Mouse (Mus musculus): ENCODE measurements around the gene Agxt. TPM values are rescaled to one million over a fixed set of nuclear protein-coding genes. Genes with fewer than 3 reads are reported as not detected.

Gene Agxt
- polyA plus RNA-seq, 1 experiment, result not detected

- Histone ChIP-seq H3K4me2 (ENCODE audit: low read depth) (peak overlapping the region; percentile 61), H3K4me3 (peak overlapping the region; percentile 5), H3K36me3 (ENCODE audit: control insufficient read depth, insufficient read depth) (no peaks in the 10 kb centered on the region), H3K27me3 (ENCODE audit: control insufficient read depth, insufficient read depth, insufficient read length) (peaks cover 45% of the 10 kb centered on the region), H3ac (ENCODE audit: control insufficient read depth, insufficient read length) (no peak overlapping the region), H3K79me2 (ENCODE audit: control insufficient read depth, insufficient read depth) (no peaks in the 10 kb centered on the region)
- TF ChIP-seq TCF12 (IDR thresholded peaks at IDR 0.05; ENCODE audit: insufficient read depth, poor library complexity, severe bottlenecking) (no peak), CEBPB (IDR thresholded peaks at IDR 0.05; ENCODE audit: insufficient read depth, poor library complexity, severe bottlenecking) (no peak), USF1 (IDR thresholded peaks at IDR 0.05; ENCODE audit: low read depth) (no peak), E2F4 (IDR thresholded peaks at IDR 0.05; ENCODE audit: insufficient read depth) (no peak), REST (IDR thresholded peaks at IDR 0.05; ENCODE audit: insufficient read depth, insufficient read length) (no peak), POLR2A (IDR thresholded peaks at IDR 0.05; ENCODE audit: insufficient read length, low read depth) (no peak), MYOD1 (IDR thresholded peaks at IDR 0.05; ENCODE audit: control insufficient read depth in 1 of 3, insufficient read length in 2 of 3, low read depth in 2 of 3) (peak in 2 of 3 experiments; percentile 43 to 44), SRF (IDR thresholded peaks at IDR 0.05; ENCODE audit: control insufficient read depth, insufficient read length, low read depth) (no peak), TCF3 (IDR thresholded peaks at IDR 0.05; ENCODE audit: insufficient read length, low read depth) (no peak), POLR2AphosphoS2 (IDR thresholded peaks at IDR 0.05; ENCODE audit: insufficient read length, low read depth) (no peak), MYOG (IDR thresholded peaks at IDR 0.05; ENCODE audit: control insufficient read depth in 1 of 3, insufficient read depth in 1 of 3, insufficient read length in 2 of 3, low read depth in 2 of 3) (peak in 1 of 3 experiments; percentile 21)
These were observed 34.2 kb upstream of the Agxt start for GRCm38 (mm10) chr1:93100576-93101491.

GRCm38 (mm10) chr1:93101571-93102061 is 33.4 kb upstream of the Agxt start, which contains the start of gene Kif1a:
Kif1a (minus strand) TSS chr1:93101951.
- Histone ChIP-seq H3K79me2 (ENCODE audit: control insufficient read depth, insufficient read depth) (no peaks in the 10 kb centered on the region), H3ac (ENCODE audit: control insufficient read depth, insufficient read length) (no peak within 1 kb of the TSS), H3K4me3 (peak within 1 kb of the TSS; percentile 5), H3K4me2 (ENCODE audit: low read depth) (peak within 1 kb of the TSS; percentile 61), H3K36me3 (ENCODE audit: control insufficient read depth, insufficient read depth) (no peaks in the 10 kb centered on the region), H3K27me3 (ENCODE audit: control insufficient read depth, insufficient read depth, insufficient read length) (peaks cover 45% of the 10 kb centered on the region)
- TF ChIP-seq MYOD1 (IDR thresholded peaks at IDR 0.05; ENCODE audit: control insufficient read depth in 1 of 3, insufficient read length in 2 of 3, low read depth in 2 of 3) (peak in 1 of 3 experiments; percentile 17), MYOG (IDR thresholded peaks at IDR 0.05; ENCODE audit: control insufficient read depth in 1 of 3, insufficient read depth in 1 of 3, insufficient read length in 2 of 3, low read depth in 2 of 3) (peak in 1 of 3 experiments; percentile 13), TCF3 (IDR thresholded peaks at IDR 0.05; ENCODE audit: insufficient read length, low read depth) (no peak)

GRCm38 (mm10) chr1:93102700-93103099 is 32.3 kb upstream of the Agxt start:
- Histone ChIP-seq H3K4me3 (no peak overlapping the region), H3K4me2 (ENCODE audit: low read depth) (no peak overlapping the region), H3ac (ENCODE audit: control insufficient read depth, insufficient read length) (no peak overlapping the region), H3K79me2 (ENCODE audit: control insufficient read depth, insufficient read depth) (no peaks in the 10 kb centered on the region), H3K36me3 (ENCODE audit: control insufficient read depth, insufficient read depth) (no peaks in the 10 kb centered on the region), H3K27me3 (ENCODE audit: control insufficient read depth, insufficient read depth, insufficient read length) (peaks cover 45% of the 10 kb centered on the region)
- TF ChIP-seq E2F4 (IDR thresholded peaks at IDR 0.05; ENCODE audit: insufficient read depth) (no peak), MAX (IDR thresholded peaks at IDR 0.05; ENCODE audit: low read depth) (no peak), REST (IDR thresholded peaks at IDR 0.05; ENCODE audit: insufficient read depth, insufficient read length) (no peak), MYOD1 (IDR thresholded peaks at IDR 0.05; ENCODE audit: control insufficient read depth in 1 of 3, insufficient read length in 2 of 3, low read depth in 2 of 3) (no peak), CEBPB (IDR thresholded peaks at IDR 0.05; ENCODE audit: insufficient read depth, poor library complexity, severe bottlenecking) (no peak), TCF3 (IDR thresholded peaks at IDR 0.05; ENCODE audit: insufficient read length, low read depth) (no peak), TCF12 (IDR thresholded peaks at IDR 0.05; ENCODE audit: insufficient read depth, poor library complexity, severe bottlenecking) (no peak), POLR2AphosphoS2 (IDR thresholded peaks at IDR 0.05; ENCODE audit: insufficient read length, low read depth) (no peak), USF1 (IDR thresholded peaks at IDR 0.05; ENCODE audit: low read depth) (no peak), SRF (IDR thresholded peaks at IDR 0.05; ENCODE audit: control insufficient read depth, insufficient read length, low read depth) (no peak), POLR2A (IDR thresholded peaks at IDR 0.05; ENCODE audit: insufficient read length, low read depth) (no peak), MYOG (IDR thresholded peaks at IDR 0.05; ENCODE audit: control insufficient read depth in 1 of 3, insufficient read depth in 1 of 3, insufficient read length in 2 of 3, low read depth in 2 of 3) (no peak)

- Histone ChIP-seq H3K79me2 (ENCODE audit: control insufficient read depth, insufficient read depth) (no peaks in the 10 kb centered on the region), H3K4me3 (no peak overlapping the region), H3K27me3 (ENCODE audit: control insufficient read depth, insufficient read depth, insufficient read length) (peaks cover 31% of the 10 kb centered on the region), H3K4me2 (ENCODE audit: low read depth) (peak overlapping the region; percentile 50), H3ac (ENCODE audit: control insufficient read depth, insufficient read length) (no peak overlapping the region), H3K36me3 (ENCODE audit: control insufficient read depth, insufficient read depth) (no peaks in the 10 kb centered on the region)
- TF ChIP-seq E2F4 (IDR thresholded peaks at IDR 0.05; ENCODE audit: insufficient read depth) (no peak), POLR2AphosphoS2 (IDR thresholded peaks at IDR 0.05; ENCODE audit: insufficient read length, low read depth) (no peak), TCF3 (IDR thresholded peaks at IDR 0.05; ENCODE audit: insufficient read length, low read depth) (no peak), SRF (IDR thresholded peaks at IDR 0.05; ENCODE audit: control insufficient read depth, insufficient read length, low read depth) (no peak), MAX (IDR thresholded peaks at IDR 0.05; ENCODE audit: low read depth) (no peak), USF1 (IDR thresholded peaks at IDR 0.05; ENCODE audit: low read depth) (no peak), MYOG (IDR thresholded peaks at IDR 0.05; ENCODE audit: control insufficient read depth in 1 of 3, insufficient read depth in 1 of 3, insufficient read length in 2 of 3, low read depth in 2 of 3) (no peak), POLR2A (IDR thresholded peaks at IDR 0.05; ENCODE audit: insufficient read length, low read depth) (no peak), CEBPB (IDR thresholded peaks at IDR 0.05; ENCODE audit: insufficient read depth, poor library complexity, severe bottlenecking) (no peak), MYOD1 (IDR thresholded peaks at IDR 0.05; ENCODE audit: control insufficient read depth in 1 of 3, insufficient read length in 2 of 3, low read depth in 2 of 3) (no peak), TCF12 (IDR thresholded peaks at IDR 0.05; ENCODE audit: insufficient read depth, poor library complexity, severe bottlenecking) (no peak), REST (IDR thresholded peaks at IDR 0.05; ENCODE audit: insufficient read depth, insufficient read length) (no peak)
These were observed 20.2 kb upstream of the Agxt start for GRCm38 (mm10) chr1:93114713-93115463.
